Mouse (Mus musculus) myocyte (in vitro differentiated cells): ENCODE data around the gene Rnf217.

ENCODE experiments used
- CEBPB ChIP-seq: IDR thresholded peaks from 2 replicates; pipeline ENCODE4 v1.6.1; 2011; ENCODE audit warnings: mild to moderate bottlenecking, moderate library complexity; ENCODE audit not compliant: poor library complexity, insufficient read depth, severe bottlenecking
- MAX ChIP-seq: IDR thresholded peaks from one replicate; pipeline ENCODE4 v1.6.1; 2011; ENCODE audit warnings: low read depth, mild to moderate bottlenecking, control low read depth
- POLR2A ChIP-seq: IDR thresholded peaks from one replicate; pipeline ENCODE4 v1.6.1; 2011; ENCODE audit warnings: low read depth, mild to moderate bottlenecking, control low read depth, moderate library complexity; ENCODE audit not compliant: insufficient read length
- POLR2AphosphoS2 ChIP-seq: IDR thresholded peaks from one replicate; pipeline ENCODE4 v1.6.1; 2011; ENCODE audit warnings: low read depth, control low read depth; ENCODE audit not compliant: insufficient read length
- TCF12 ChIP-seq: IDR thresholded peaks from one replicate; pipeline ENCODE4 v1.6.1; 2011; ENCODE audit warnings: mild to moderate bottlenecking, control low read depth; ENCODE audit not compliant: poor library complexity, insufficient read depth, severe bottlenecking
- TCF3 ChIP-seq: IDR thresholded peaks from one replicate; pipeline ENCODE4 v1.6.1; 2011; ENCODE audit warnings: low read depth, control low read depth; ENCODE audit not compliant: insufficient read length
- USF1 ChIP-seq: IDR thresholded peaks from one replicate; pipeline ENCODE4 v1.6.1; 2011; ENCODE audit warnings: low read depth, mild to moderate bottlenecking, control low read depth, moderate library complexity

- TF ChIP-seq POLR2A (no peak), POLR2AphosphoS2 (no peak), MAX (no peak), USF1 (no peak), CEBPB (no peak), TCF3 (no peak), TCF12 (no peak)
Measured at GRCm38 (mm10) chr10:31595326-31595725, 13.7 kb downstream of the Rnf217 start.
